Mouse (Mus musculus): ENCODE data around the gene Cfap157. TPM values are rescaled to one million over a fixed set of nuclear protein-coding genes. Genes with fewer than 3 reads are reported as not detected.

Gene Cfap157
- polyA plus RNA-seq, 1 experiment from 2014 or later: 0.24 TPM

GRCm38 (mm10) chr2:32729547-32729946 is 54.7 kb downstream of the Cfap157 start:
- H3K27me3 ChIP-seq: no peaks in the 10 kb centered on the region
- ATAC-seq (ENCODE audit: low read depth): no peak
- peak overlapping the region; percentile 18; the same call in 1 of the 2 replicates for H3K27ac ChIP-seq
- H3K4me1 ChIP-seq (replicated peaks): peaks cover 22% of the 10 kb centered on the region
- WGBS (ENCODE audit: insufficient replicate concordance): 74% methylated on average over 4 of the region's 4 CpGs
- H3K9me3 ChIP-seq (replicated peaks): no peaks in the 10 kb centered on the region
- H3K9ac ChIP-seq: no peak overlapping the region
- no peak for DNase-seq
- H3K4me3 ChIP-seq (replicated peaks): no peak overlapping the region
- no peaks in the 10 kb centered on the region for H3K36me3 ChIP-seq
- H3K4me2 ChIP-seq: no peak overlapping the region

GRCm38 (mm10) chr2:32728463-32728862 is 55.8 kb downstream of the Cfap157 start:
- Histone ChIP-seq H3K9me3 (replicated peaks) (no peaks in the 10 kb centered on the region), H3K4me1 (replicated peaks) (peaks cover 14% of the 10 kb centered on the region), H3K27me3 (no peaks in the 10 kb centered on the region), H3K9ac (peak overlapping the region; percentile 33; the same call in 1 of the 2 replicates), H3K27ac (no peak overlapping the region), H3K4me2 (peak overlapping the region; percentile 50), H3K4me3 (replicated peaks) (peak overlapping the region; percentile 24), H3K36me3 (no peaks in the 10 kb centered on the region)
- DNase-seq: no peak
- ATAC-seq (ENCODE audit: low read depth): no peak
- WGBS (ENCODE audit: insufficient replicate concordance): 46% methylated on average over 7 of the region's 7 CpGs

GRCm38 (mm10) chr2:32727435-32727834 is 56.8 kb downstream of the Cfap157 start:
- H3K4me1 ChIP-seq (replicated peaks): peaks cover 14% of the 10 kb centered on the region
- 5% methylated on average over 16 of the region's 16 CpGs for WGBS (ENCODE audit: insufficient replicate concordance)
- peak overlapping the region; percentile 24 for H3K4me3 ChIP-seq (replicated peaks)
- no peaks in the 10 kb centered on the region for H3K9me3 ChIP-seq (replicated peaks)
- H3K36me3 ChIP-seq: no peaks in the 10 kb centered on the region
- peak overlapping the region; percentile 50 for H3K4me2 ChIP-seq
- H3K9ac ChIP-seq: no peak overlapping the region
- DNase-seq (peak; percentile 76), ATAC-seq (ENCODE audit: low read depth) (peak; percentile 85)
- H3K27me3 ChIP-seq: no peaks in the 10 kb centered on the region
- H3K27ac ChIP-seq: no peak overlapping the region

Other genes with a start within 250 kb of the Cfap157 start
- gene Fam102a, start 249.1 kb downstream of the Cfap157 start, polyA plus RNA-seq (2015; fragmentation: Nextera tagmentation; extraction: Ambion mirVana): 1.0 and 1.1 TPM in 2 replicates
- 60.4 and 64.2 TPM in 2 replicates for gene Dpm2, start 213.6 kb downstream of the Cfap157 start, polyA plus RNA-seq (2015; fragmentation: Nextera tagmentation; extraction: Ambion mirVana)
- 0.10 TPM in 1 of 2 replicates, not detected in the other for gene Pip5kl1, start 209.6 kb downstream of the Cfap157 start, polyA plus RNA-seq (2015; fragmentation: Nextera tagmentation; extraction: Ambion mirVana)
- not detected in 2 replicates for gene 9430097D07Rik, start 208.7 kb downstream of the Cfap157 start, polyA plus RNA-seq (2015; fragmentation: Nextera tagmentation; extraction: Ambion mirVana)
- 13.5 and 14.1 TPM in 2 replicates for gene St6galnac4, start 197.3 kb downstream of the Cfap157 start, polyA plus RNA-seq (2015; fragmentation: Nextera tagmentation; extraction: Ambion mirVana)
- gene St6galnac6, start 184.7 kb downstream of the Cfap157 start, polyA plus RNA-seq (2015; fragmentation: Nextera tagmentation; extraction: Ambion mirVana): 10.0 and 12.8 TPM in 2 replicates
- 2.2 and 2.3 TPM in 2 replicates for gene Ak1, start 162.7 kb downstream of the Cfap157 start, polyA plus RNA-seq (2015; fragmentation: Nextera tagmentation; extraction: Ambion mirVana)
- 20.6 and 23.4 TPM in 2 replicates for gene Eng, start 137.8 kb downstream of the Cfap157 start, polyA plus RNA-seq (2015; fragmentation: Nextera tagmentation; extraction: Ambion mirVana)
- 31.1 and 32.9 TPM in 2 replicates for gene Fpgs, start 80.3 kb downstream of the Cfap157 start, polyA plus RNA-seq (2015; fragmentation: Nextera tagmentation; extraction: Ambion mirVana)
- gene Cdk9, start 71.4 kb downstream of the Cfap157 start, polyA plus RNA-seq (2015; fragmentation: Nextera tagmentation; extraction: Ambion mirVana): 60.4 TPM in 2 replicates
- gene Sh2d3c, start 63.4 kb downstream of the Cfap157 start, polyA plus RNA-seq (2015; fragmentation: Nextera tagmentation; extraction: Ambion mirVana): 5.4 and 5.6 TPM in 2 replicates
- 0.15 TPM in 1 of 2 replicates, not detected in the other for gene 6330409D20Rik, start 43.4 kb downstream of the Cfap157 start, polyA plus RNA-seq (2015; fragmentation: Nextera tagmentation; extraction: Ambion mirVana)
- 30.1 TPM in 2 replicates for gene Tor2a, start 27.2 kb downstream of the Cfap157 start, polyA plus RNA-seq (2015; fragmentation: Nextera tagmentation; extraction: Ambion mirVana)
- 0.07 and 0.13 TPM in 2 replicates for gene Ttc16, start 8.8 kb downstream of the Cfap157 start, polyA plus RNA-seq (2015; fragmentation: Nextera tagmentation; extraction: Ambion mirVana)
- 2.4 and 3.6 TPM in 2 replicates for gene Ptrh1, start 8.6 kb downstream of the Cfap157 start, polyA plus RNA-seq (2015; fragmentation: Nextera tagmentation; extraction: Ambion mirVana)
- gene Stxbp1, start 62.8 kb upstream of the Cfap157 start, polyA plus RNA-seq (2015; fragmentation: Nextera tagmentation; extraction: Ambion mirVana): 3.3 and 3.7 TPM in 2 replicates
- 7.0 and 7.6 TPM in 2 replicates for gene Fam129b, start 91.7 kb upstream of the Cfap157 start, polyA plus RNA-seq (2015; fragmentation: Nextera tagmentation; extraction: Ambion mirVana)
- 141 and 148 TPM in 2 replicates for gene Rpl12, start 177.1 kb upstream of the Cfap157 start, polyA plus RNA-seq (2015; fragmentation: Nextera tagmentation; extraction: Ambion mirVana)
- 2.0 and 3.0 TPM in 2 replicates for gene Lrsam1, start 177.2 kb upstream of the Cfap157 start, polyA plus RNA-seq (2015; fragmentation: Nextera tagmentation; extraction: Ambion mirVana)
- gene Slc2a8, start 197.7 kb upstream of the Cfap157 start, polyA plus RNA-seq (2015; fragmentation: Nextera tagmentation; extraction: Ambion mirVana): 9.0 and 9.9 TPM in 2 replicates

Measured in liver, embryonic 13.5 days (tissue).